Mouse (Mus musculus): Measurements from ENCODE around the gene Fbxl3.

DNA sequence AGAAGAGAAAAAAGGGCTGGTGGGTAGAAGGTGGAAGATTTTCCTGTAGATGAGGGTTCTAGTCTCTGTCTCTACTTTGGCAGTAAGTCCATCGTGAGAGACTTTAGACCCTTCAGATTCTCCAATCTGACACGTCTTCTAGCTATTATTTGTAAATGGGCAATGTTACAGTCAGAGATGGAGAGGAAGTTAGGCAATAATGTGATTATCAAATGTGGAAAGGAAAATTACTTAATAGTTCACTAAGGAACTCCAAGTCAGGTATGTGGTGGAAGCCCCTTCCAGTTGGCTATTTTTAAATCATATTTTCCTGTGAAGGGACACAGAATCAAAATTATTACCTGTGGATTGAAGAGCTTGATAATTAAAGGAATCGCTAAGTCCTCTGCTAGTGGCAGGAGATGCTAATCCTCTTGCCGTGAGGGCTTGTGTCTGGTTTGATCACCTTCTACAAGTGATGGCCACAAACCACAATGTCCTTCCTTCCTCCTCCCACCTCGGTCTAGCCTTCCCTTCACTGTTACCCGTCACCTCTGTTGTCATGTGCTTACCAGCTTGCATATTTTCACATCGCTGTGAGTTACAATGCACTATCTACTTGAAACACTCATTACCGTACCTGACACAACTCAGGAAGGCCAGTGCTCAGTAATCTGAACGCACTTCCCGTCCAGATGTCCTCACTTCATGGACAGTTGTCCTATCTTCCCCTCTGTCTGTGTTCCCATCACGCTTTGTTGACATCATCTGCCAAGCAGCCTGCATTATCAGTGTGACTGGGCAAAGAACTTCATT is 50.9 kb downstream of the Fbxl3 start:
- no peak for TF ChIP-seq CTCF (IDR thresholded peaks at IDR 0.05; ENCODE audit: low read depth, low read length)
- TF ChIP-seq POLR2AphosphoS5 (IDR thresholded peaks at IDR 0.05; ENCODE audit: insufficient replicate concordance, low read depth, low read length): no peak
- no peak for TF ChIP-seq GATA2 (IDR thresholded peaks at IDR 0.05; ENCODE audit: borderline replicate concordance, low read depth, low read length)

All from G1E (cell line).